8 mouse cellular contexts compared by ENCODE assay signal in genomic region chr7:141221249-141222125, GRCm38 (mm10). TPM values are rescaled to one million over a fixed set of nuclear protein-coding genes. Genes with fewer than 3 reads are reported as not detected.
DNase-seq lines count a peak whose midpoint lies in the region; ATAC-seq lines count a peak whose summit lies in the region.

No protein-coding gene starts in this region.

- peak; percentile 98 for DNase-seq in MN1 (ENCODE audit: low spot score)
- peak; percentile 91 for DNase-seq in cerebellum, adult 9-10 months
- peak; percentile 89 to 90 for DNase-seq in frontal cortex, adult 2 months (ENCODE audit: extremely low spot score in 1 of 2, low spot score in 1 of 2)
- DNase-seq in hindbrain, embryonic 11.5 days (ENCODE audit: low spot score): peak; percentile 99
- peak; percentile 91 to 93 for DNase-seq in layer of hippocampus, postnatal 10 days (ENCODE audit: low spot score in 2 of 2)
- peak; percentile 99 for DNase-seq in lung, postnatal 10 days
- DNase-seq in ovary, postnatal 36 days (ENCODE audit: low spot score): peak; percentile 99
- peak; percentile 92 for DNase-seq in thymus, postnatal 25 days

- peak; percentile 97 for ATAC-seq in hindbrain, embryonic 11.5 days (ENCODE audit: low FRiP score)

- no peaks in the 10 kb centered on the region for H3K27me3 ChIP-seq in hindbrain, embryonic 11.5 days (ENCODE audit: control insufficient read depth, insufficient read depth, low read length)

- H3K27ac ChIP-seq in hindbrain, embryonic 11.5 days (ENCODE audit: low read depth, low read length): peak overlapping the region; percentile 67

- peak overlapping the region; percentile 44 for H3K4me3 ChIP-seq in hindbrain, embryonic 11.5 days (ENCODE audit: low read depth, low read length)

- 0 out of 2 replicates have a peak, but pooled peaks cover 4% of the 10 kb centered on the region for H3K36me3 ChIP-seq in hindbrain, embryonic 11.5 days (ENCODE audit: control insufficient read depth, insufficient read depth, low read length)

- WGBS in hindbrain, embryonic 11.5 days: 2% methylated on average over 44 of the region's 44 CpGs

- peaks cover 11% of the 10 kb centered on the region for H3K4me1 ChIP-seq in hindbrain, embryonic 11.5 days (replicated peaks; ENCODE audit: control insufficient read depth, insufficient read depth, low read length)

- H3K4me2 ChIP-seq in hindbrain, embryonic 11.5 days (replicated peaks; ENCODE audit: low read depth, low read length): peak overlapping the region; percentile 93

- H3K9ac ChIP-seq in hindbrain, embryonic 11.5 days (ENCODE audit: low read depth, low read length): peak overlapping the region; percentile 68

- H3K9me3 ChIP-seq in hindbrain, embryonic 11.5 days (ENCODE audit: control insufficient read depth, low read length): no peaks in the 10 kb centered on the region

RNA-seq across cellular contexts. Expression of gene Rassf7, which starts 5.8 kb away (rescaled TPM):
- 1.8 and 2.3 TPM in 2 replicates for polyA plus RNA-seq in frontal cortex, adult 2 months (2012; rRNA removed)
- polyA plus RNA-seq in hindbrain, embryonic 11.5 days (2014; fragmentation: Nextera tagmentation; extraction: Ambion mirVana): 36.4 and 37.8 TPM in 2 replicates
- total RNA-seq in layer of hippocampus, postnatal 10 days (2021): 1 to 10 TPM; 1.6 to 1.7 TPM

RNA-seq across cellular contexts. Expression of gene Phrf1, which starts 7.1 kb away (rescaled TPM):
- 31.0 and 35.1 TPM in 2 replicates for polyA plus RNA-seq in frontal cortex, adult 2 months (2012; rRNA removed)
- 67.1 and 78.6 TPM in 2 replicates for polyA plus RNA-seq in hindbrain, embryonic 11.5 days (2014; fragmentation: Nextera tagmentation; extraction: Ambion mirVana)
- 10 to 100 TPM; 71.6 to 72.7 TPM for total RNA-seq in layer of hippocampus, postnatal 10 days (2021)

RNA-seq across cellular contexts. Expression of gene Lmntd2, which starts 7.6 kb away (rescaled TPM):
- 0.17 and 0.20 TPM in 2 replicates for polyA plus RNA-seq in frontal cortex, adult 2 months (2012; rRNA removed)
- 2.3 and 3.3 TPM in 2 replicates for polyA plus RNA-seq in hindbrain, embryonic 11.5 days (2014; fragmentation: Nextera tagmentation; extraction: Ambion mirVana)
- not detected for total RNA-seq in layer of hippocampus, postnatal 10 days (2021)

RNA-seq across cellular contexts. Expression of gene Lrrc56, which starts 27.5 kb away (rescaled TPM):
- polyA plus RNA-seq in frontal cortex, adult 2 months (2012; rRNA removed): 4.8 and 5.5 TPM in 2 replicates
- 6.2 and 7.8 TPM in 2 replicates for polyA plus RNA-seq in hindbrain, embryonic 11.5 days (2014; fragmentation: Nextera tagmentation; extraction: Ambion mirVana)
- total RNA-seq in layer of hippocampus, postnatal 10 days (2021): 1 to 10 TPM; 5.0 to 5.8 TPM

RNA-seq across cellular contexts. Expression of gene Hras, which starts 27.7 kb away (rescaled TPM):
- polyA plus RNA-seq in frontal cortex, adult 2 months (2012; rRNA removed): 243 and 245 TPM in 2 replicates
- polyA plus RNA-seq in hindbrain, embryonic 11.5 days (2014; fragmentation: Nextera tagmentation; extraction: Ambion mirVana): 98.0 and 99.6 TPM in 2 replicates
- total RNA-seq in layer of hippocampus, postnatal 10 days (2021): 100 to 1,000 TPM; 210 to 243 TPM

Comparison
In these comparisons a context has a peak if more than half of its experiments do, and no peak if none do; other contexts are left out.
1. Peak in every context shown above with its lines: DNase-seq, ATAC-seq, H3K4me3 ChIP-seq and H3K27ac ChIP-seq.
2. RNA of gene Rassf7, which starts 5.8 kb away (polyA plus RNA-seq): 36.4 to 37.8 TPM in hindbrain, embryonic 11.5 days; 1.8 to 2.3 TPM in frontal cortex, adult 2 months; every median in the first group is over 10 times any median in the second.